Mouse (Mus musculus) limb, embryonic 13.5 days (tissue): ENCODE results near the gene Fads3. TPM values are rescaled to one million over a fixed set of nuclear protein-coding genes. Genes with fewer than 3 reads are reported as not detected.

ENCODE experiments used
- ATAC-seq: fragments of 200-750 bp; cut with Nextera tagmentation; 2 replicates; pipeline ENCODE4 v1.8.0; 2017; ENCODE audit warnings: low read depth, moderate number of reproducible peaks, moderate TSS enrichment; ENCODE audit not compliant: low FRiP score
- H3K27ac ChIP-seq: fragments of 300-500 bp; sonication (generic); 2 replicates; pipeline ENCODE4 v1.5.1; 2015; ENCODE audit warnings: inconsistent platforms, mild to moderate bottlenecking, moderate library complexity
- H3K27me3 ChIP-seq: fragments of 300-500 bp; sonication (generic); 2 replicates; pipeline ENCODE4 v1.6.1; 2015; ENCODE audit warnings: mild to moderate bottlenecking, inconsistent platforms
- H3K36me3 ChIP-seq: fragments of 300-500 bp; sonication (generic); 2 replicates; pipeline ENCODE4 v1.6.1; 2015; ENCODE audit warnings: inconsistent platforms, mild to moderate bottlenecking, moderate library complexity
- H3K4me1 ChIP-seq: fragments of 300-500 bp; sonication (generic); 2 replicates; pipeline ENCODE4 v1.6.1; 2015; ENCODE audit warnings: inconsistent platforms
- H3K4me2 ChIP-seq: fragments of 300-500 bp; sonication (generic); replicated peaks from 2 replicates; pipeline ENCODE4 v1.6.1; 2015; ENCODE audit warnings: inconsistent platforms, mild to moderate bottlenecking, moderate library complexity
- H3K4me3 ChIP-seq: fragments of 300-500 bp; sonication (generic); 2 replicates; pipeline ENCODE4 v1.5.1; 2015; ENCODE audit warnings: moderate library complexity, mild to moderate bottlenecking, inconsistent platforms
- H3K9ac ChIP-seq: fragments of 300-500 bp; sonication (generic); 2 replicates; pipeline ENCODE4 v1.6.1; 2015; ENCODE audit warnings: mild to moderate bottlenecking, inconsistent platforms
- H3K9me3 ChIP-seq: fragments of 300-500 bp; sonication (generic); 2 replicates; pipeline ENCODE4 v1.6.1; 2016; ENCODE audit warnings: inconsistent platforms
- WGBS: fragments of 180-500 bp; shearing (Covaris S2); methylation state at CpG from one replicate; pipeline ENCODE4 v1.1.7; 2015; 5-methylcytosine and 5-hydroxymethylcytosine counted together
- polyA plus RNA-seq: library from polyadenylated mRNA; unstranded; fragments of >200 nt; fragmentation: Nextera tagmentation; extraction: Ambion mirVana; gene quantifications from 2 replicates; pipeline ENCODE4 v1.2.1, GENCODE M21; 2015

Gene Fads3
- polyA plus RNA-seq, result 10.0 and 10.8 TPM in 2 replicates

- H3K4me3 ChIP-seq, result peak within 1 kb of the TSS; percentile 70
- H3K27me3 ChIP-seq, result peaks cover 5% of the 10 kb centered on the region; the same call in 1 of the 2 replicates
- peak within 1 kb of the TSS; percentile 11; the same call in 1 of the 2 replicates for H3K27ac ChIP-seq
- peak within 1 kb of the TSS; percentile 84 for H3K9ac ChIP-seq
- H3K9me3 ChIP-seq, result no peaks in the 10 kb centered on the region
- H3K36me3 ChIP-seq, result peaks cover under 1% of the 10 kb centered on the region; the same call in 1 of the 2 replicates
- peaks cover 30% of the 10 kb centered on the region for H3K4me1 ChIP-seq
- ATAC-seq, result peak; percentile 90
- H3K4me2 ChIP-seq, result peak within 1 kb of the TSS; percentile 97
- under 1% methylated on average over 60 of the region's 69 CpGs for WGBS
Observed at GRCm38 (mm10) chr19:10041388-10042148, at the start of gene Fads3. Gene Fads3 (plus strand): TSS chr19:10041569.

DNA sequence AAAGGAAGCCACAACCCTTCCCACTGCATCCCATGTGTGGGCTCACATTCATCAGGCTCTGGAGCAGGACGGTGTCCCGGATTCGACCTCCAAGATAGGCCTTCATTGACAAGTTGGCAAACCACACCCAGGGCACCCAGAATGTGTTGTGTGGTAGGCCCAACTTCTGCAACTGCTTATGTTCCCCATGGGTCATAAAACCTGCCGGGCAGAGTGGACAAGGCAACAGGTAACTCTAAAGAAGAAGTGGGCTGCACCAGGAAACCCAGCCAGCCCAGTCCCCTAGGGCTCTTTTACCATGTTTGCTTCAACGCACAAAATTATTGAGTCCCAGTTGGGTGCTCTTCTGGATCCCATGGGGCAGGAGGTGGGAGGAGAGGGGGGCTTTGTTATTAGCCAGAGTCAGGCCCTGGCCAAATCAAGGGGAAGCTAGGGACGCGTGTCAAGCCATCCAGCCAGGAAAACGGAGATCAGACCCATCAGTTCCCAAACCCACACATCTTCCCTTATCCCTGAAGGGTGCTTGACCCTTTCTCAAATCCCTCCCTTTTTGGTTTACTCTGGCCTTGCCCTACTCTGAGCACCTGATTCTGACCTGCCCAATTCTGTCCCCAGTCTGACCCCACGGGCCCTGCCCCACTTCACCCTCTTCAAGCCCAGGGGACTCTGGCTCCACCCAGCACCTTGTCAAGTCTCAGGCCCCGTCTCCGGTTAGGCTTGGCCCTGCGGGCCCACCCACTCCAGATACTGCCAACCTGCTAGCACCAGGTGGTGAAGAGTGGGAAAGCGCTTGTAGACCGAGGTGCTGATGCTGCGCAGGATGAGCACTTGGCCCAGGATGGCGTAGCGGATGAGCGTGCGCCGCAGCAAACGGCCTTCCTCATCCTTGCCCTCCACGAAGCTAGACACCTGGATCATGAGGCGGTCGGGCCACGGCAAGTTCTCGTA, 49.1 kb upstream of the Fads3 start:
- no peak overlapping the region for H3K27ac ChIP-seq
- no peaks in the 10 kb centered on the region for H3K36me3 ChIP-seq
- peak overlapping the region; percentile 25 for H3K9ac ChIP-seq
- ATAC-seq, result peak; percentile 21; the same call in 1 of the 2 replicates
- peak overlapping the region; percentile 32 for H3K4me3 ChIP-seq
- no peaks in the 10 kb centered on the region for H3K9me3 ChIP-seq
- 43% methylated on average over 26 of the region's 26 CpGs for WGBS
- H3K4me2 ChIP-seq, result peak overlapping the region; percentile 56
- peaks cover 18% of the 10 kb centered on the region for H3K4me1 ChIP-seq
- no peaks in the 10 kb centered on the region for H3K27me3 ChIP-seq

- Histone ChIP-seq H3K36me3 (no peaks in the 10 kb centered on the region), H3K27me3 (no peaks in the 10 kb centered on the region), H3K9ac (peak overlapping the region; percentile 25), H3K9me3 (no peaks in the 10 kb centered on the region), H3K4me1 (peaks cover 10% of the 10 kb centered on the region; the same call in 1 of the 2 replicates), H3K27ac (no peak overlapping the region), H3K4me2 (peak overlapping the region; percentile 56), H3K4me3 (peak overlapping the region; percentile 32)
- 7% methylated on average over 17 of the region's 17 CpGs for WGBS
- ATAC-seq, result peak; percentile 91
Observed at GRCm38 (mm10) chr19:9993036-9993656, 48.2 kb upstream of the Fads3 start.

DNA sequence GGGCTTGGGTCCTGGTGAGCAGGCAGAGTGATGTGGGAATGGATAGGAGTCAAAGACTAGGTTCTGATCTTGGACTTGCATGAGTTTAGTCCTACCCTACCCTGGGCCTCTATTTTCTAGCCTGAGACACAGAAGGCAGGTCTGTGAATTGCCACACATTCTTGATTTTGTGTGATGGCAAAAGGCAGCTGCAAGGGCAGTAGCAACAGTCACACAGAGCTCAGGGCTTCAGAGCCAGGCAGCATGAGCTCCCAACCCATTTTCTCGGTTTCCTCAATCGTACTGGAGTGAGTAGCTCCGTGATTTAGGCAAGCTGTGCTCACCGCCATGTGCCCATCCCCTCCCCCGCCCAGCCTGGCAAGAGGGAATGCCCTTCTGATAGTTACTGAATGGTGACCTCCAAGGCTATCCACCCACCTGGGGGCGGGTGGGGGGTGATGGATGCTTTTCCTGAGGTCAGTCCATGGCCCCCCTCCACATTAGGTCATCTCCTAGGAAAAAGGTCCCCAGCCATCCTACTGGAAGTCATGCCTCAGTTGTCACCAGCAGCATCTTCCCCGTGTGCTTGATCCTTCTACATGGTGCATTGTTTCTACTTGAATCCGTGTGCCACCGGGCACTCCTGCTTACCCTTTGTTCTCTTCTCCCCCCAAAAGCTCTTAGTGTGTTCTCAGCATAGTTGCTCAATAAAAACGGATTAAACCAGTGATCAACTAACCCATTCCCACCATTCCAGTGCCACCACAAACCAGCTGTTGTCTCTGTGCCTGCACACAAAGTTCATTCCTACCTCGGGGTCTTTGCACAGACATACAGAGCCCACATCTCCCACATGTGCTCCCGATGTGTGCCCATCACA, 43.9 kb upstream of the Fads3 start:
- no peak for ATAC-seq

GRCm38 (mm10) chr19:9998063-9998416, 43.3 kb upstream of the Fads3 start:
- no peak for ATAC-seq
- H3K4me3 ChIP-seq, result no peak overlapping the region
- peaks cover 4% of the 10 kb centered on the region; the same call in 1 of the 2 replicates for H3K4me1 ChIP-seq
- 65% methylated on average over 2 of the region's 2 CpGs for WGBS
- H3K4me2 ChIP-seq, result no peak overlapping the region
- no peaks in the 10 kb centered on the region for H3K9me3 ChIP-seq
- H3K36me3 ChIP-seq, result no peaks in the 10 kb centered on the region
- H3K27ac ChIP-seq, result no peak overlapping the region
- H3K9ac ChIP-seq, result no peak overlapping the region
- H3K27me3 ChIP-seq, result no peaks in the 10 kb centered on the region

More for the DNA sequence above, 43.9 kb upstream of the Fads3 start:
- H3K27me3 ChIP-seq, result no peaks in the 10 kb centered on the region
- no peaks in the 10 kb centered on the region for H3K36me3 ChIP-seq
- peaks cover 10% of the 10 kb centered on the region; the same call in 1 of the 2 replicates for H3K4me1 ChIP-seq
- no peak overlapping the region for H3K9ac ChIP-seq
- no peaks in the 10 kb centered on the region for H3K9me3 ChIP-seq
- no peak overlapping the region for H3K4me3 ChIP-seq
- no peak overlapping the region for H3K4me2 ChIP-seq
- H3K27ac ChIP-seq, result no peak overlapping the region
- 71% methylated on average over 12 of the region's 12 CpGs for WGBS

DNA sequence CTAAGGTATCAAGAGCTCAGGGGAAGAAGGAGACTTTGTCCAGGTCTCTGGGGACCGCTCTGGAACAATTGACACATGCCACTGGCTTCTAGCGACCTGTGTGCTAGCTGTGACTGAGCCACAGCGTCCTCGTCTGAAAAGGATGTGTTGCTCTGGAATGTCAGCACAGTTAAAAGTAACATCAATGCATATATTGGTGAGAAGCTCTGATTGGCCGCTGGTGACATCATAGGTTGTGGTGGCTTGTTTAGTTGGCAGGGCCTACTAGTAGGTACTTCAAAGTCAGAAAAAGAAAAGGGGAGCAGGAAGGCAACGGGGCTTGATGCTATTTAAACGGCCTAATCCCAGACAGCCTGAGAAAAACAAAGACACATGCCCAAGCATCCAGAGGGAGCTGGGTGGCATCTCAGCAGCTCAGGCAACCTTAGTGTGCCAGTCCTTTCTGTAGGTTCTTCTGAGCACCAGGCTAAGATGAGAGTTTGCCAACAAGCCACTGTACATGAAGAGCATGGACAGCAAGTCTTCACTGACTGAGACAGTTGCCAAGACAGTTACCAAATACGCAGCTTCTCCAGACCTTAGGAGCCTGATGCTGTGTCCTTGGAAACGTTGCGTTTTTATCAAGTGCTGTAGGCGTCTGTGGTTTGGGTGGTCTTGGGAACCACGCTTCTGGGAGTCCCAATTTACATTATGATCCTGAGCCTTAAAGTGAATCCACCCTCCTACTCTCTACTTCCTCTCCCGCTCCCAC, 42.5 kb upstream of the Fads3 start:
- no peak overlapping the region for H3K4me3 ChIP-seq
- H3K36me3 ChIP-seq, result no peaks in the 10 kb centered on the region
- H3K9me3 ChIP-seq, result no peaks in the 10 kb centered on the region
- H3K27me3 ChIP-seq, result no peaks in the 10 kb centered on the region
- H3K27ac ChIP-seq, result no peak overlapping the region
- no peak for ATAC-seq
- H3K9ac ChIP-seq, result no peak overlapping the region
- no peak overlapping the region for H3K4me2 ChIP-seq
- WGBS, result 67% methylated on average over 13 of the region's 13 CpGs
- H3K4me1 ChIP-seq, result no peaks in the 10 kb centered on the region

DNA sequence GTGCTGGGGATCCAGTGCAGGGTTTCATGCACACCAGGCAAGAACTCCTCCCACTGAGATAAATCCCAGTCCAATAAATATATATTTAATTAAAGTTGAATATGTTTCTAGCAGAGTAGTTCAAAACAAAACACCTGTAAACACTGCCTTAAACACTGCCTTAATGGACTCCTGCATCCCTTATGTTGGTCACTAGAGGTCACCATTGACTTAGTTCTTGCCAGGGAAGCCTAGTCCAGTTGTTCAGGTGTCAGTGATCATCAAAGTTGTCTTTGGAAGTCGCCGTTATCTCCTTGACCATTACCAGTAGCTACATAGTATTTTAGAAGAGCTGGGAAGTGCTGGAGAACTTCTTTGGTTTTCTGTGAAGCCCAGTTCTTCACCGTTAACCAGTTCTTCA, 41.0 kb upstream of the Fads3 start:
- ATAC-seq, result peak; percentile 65; the same call in 1 of the 2 replicates
- Histone ChIP-seq H3K4me3 (no peak overlapping the region), H3K27me3 (no peaks in the 10 kb centered on the region), H3K4me2 (no peak overlapping the region), H3K9me3 (no peaks in the 10 kb centered on the region), H3K9ac (no peak overlapping the region), H3K36me3 (no peaks in the 10 kb centered on the region), H3K27ac (no peak overlapping the region), H3K4me1 (no peaks in the 10 kb centered on the region)
- 19% methylated on average over 3 of the region's 3 CpGs for WGBS

DNA sequence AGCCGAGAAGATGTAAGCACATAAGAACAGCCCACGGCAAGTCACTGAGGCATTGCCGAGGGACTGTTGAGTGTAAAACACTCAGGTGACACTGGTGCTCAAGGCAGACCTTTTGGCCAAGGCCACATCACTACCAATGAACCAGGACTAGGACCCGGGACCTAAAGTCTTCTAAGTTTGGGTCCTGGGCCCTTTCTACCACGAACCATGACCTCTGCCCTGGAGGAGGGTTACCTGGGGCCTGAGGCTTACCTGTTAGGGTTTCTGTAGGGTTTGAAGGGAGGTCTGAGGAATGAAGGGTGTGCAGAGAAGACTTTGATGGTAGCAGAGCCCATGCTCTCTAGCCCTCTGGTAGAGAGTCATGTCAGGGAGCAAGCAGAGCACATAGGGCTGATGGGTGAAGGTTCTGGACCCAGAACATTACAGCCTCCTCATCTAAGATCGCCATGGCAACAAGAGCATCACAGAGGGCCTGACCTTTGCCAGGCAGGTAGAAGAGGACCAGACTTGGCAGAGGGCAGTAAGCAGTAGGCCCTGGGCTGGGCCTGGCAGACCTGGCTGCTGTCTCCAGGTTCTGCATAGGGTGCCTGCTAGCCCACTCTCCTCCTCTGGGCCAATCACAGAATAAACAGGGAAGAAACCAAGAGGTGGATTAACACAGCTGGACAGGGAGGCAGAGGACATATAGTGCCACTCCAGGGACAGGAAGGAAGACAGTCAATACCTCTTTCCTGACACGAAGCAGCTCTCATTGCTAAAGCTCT, 40.0 kb upstream of the Fads3 start, which contains the start of the genes Best1 and Rab3il1:
Best1 (minus strand) TSS at position 428 of the 764 bp plus-strand sequence.
Rab3il1 (plus strand) TSS at position 464 of the 764 bp plus-strand sequence.
- Histone ChIP-seq H3K9ac (no peak within 1 kb of the TSS), H3K4me2 (no peak within 1 kb of the TSS), H3K36me3 (no peaks in the 10 kb centered on the region), H3K27me3 (no peaks in the 10 kb centered on the region), H3K9me3 (no peaks in the 10 kb centered on the region), H3K4me1 (no peaks in the 10 kb centered on the region), H3K27ac (no peak within 1 kb of the TSS), H3K4me3 (no peak within 1 kb of the TSS)
- ATAC-seq, result no peak
- WGBS, result 74% methylated on average over 7 of the region's 7 CpGs

DNA sequence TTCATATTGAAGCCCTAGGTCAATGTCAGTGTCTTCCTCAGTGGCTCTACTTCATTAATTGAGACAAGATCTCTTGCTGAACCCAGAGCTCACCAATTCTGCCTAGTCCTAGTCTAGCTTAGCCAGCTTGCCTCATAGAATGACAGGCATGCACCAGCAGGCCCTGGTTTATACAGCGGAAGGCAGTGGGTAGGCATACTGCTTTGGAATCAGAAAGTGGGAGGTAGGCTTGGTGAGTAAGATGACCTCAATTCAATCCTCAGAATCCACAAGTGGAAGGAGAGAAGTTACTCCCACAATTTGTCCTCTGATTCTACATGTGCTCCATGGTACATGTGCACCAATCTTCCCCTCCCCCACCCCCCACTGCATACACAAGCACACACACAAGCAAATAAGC, 37.7 kb upstream of the Fads3 start:
- Histone ChIP-seq H3K9me3 (no peaks in the 10 kb centered on the region), H3K27me3 (no peaks in the 10 kb centered on the region), H3K4me1 (no peaks in the 10 kb centered on the region), H3K9ac (no peak overlapping the region), H3K4me3 (no peak overlapping the region), H3K36me3 (no peaks in the 10 kb centered on the region), H3K27ac (no peak overlapping the region), H3K4me2 (no peak overlapping the region)
- no peak for ATAC-seq
- WGBS, result 92% methylated on average over 1 of the region's 1 CpGs

- no peaks in the 10 kb centered on the region for H3K27me3 ChIP-seq
- WGBS, result 86% methylated on average over 1 of the region's 1 CpGs
Observed at GRCm38 (mm10) chr19:10011408-10011807, 30.0 kb upstream of the Fads3 start.

More at GRCm38 (mm10) chr19:10011408-10011807, 30.0 kb upstream of the Fads3 start:
- Histone ChIP-seq H3K9ac (no peak overlapping the region), H3K4me1 (peaks cover 35% of the 10 kb centered on the region), H3K36me3 (no peaks in the 10 kb centered on the region), H3K4me3 (no peak overlapping the region), H3K9me3 (no peaks in the 10 kb centered on the region), H3K27ac (no peak overlapping the region), H3K4me2 (no peak overlapping the region)
- ATAC-seq, result no peak
